Mouse (Mus musculus) common myeloid progenitor, adult 5-6 weeks (primary cell): Measurements from ENCODE around the gene Zbtb34. TPM values are rescaled to one million over a fixed set of nuclear protein-coding genes. Genes with fewer than 3 reads are reported as not detected.

Source experiments
- ATAC-seq: replicated peaks from 2 replicates; pipeline ENCODE4 v1.8.0; 2016; ENCODE audit warnings: low read depth, mild to moderate bottlenecking, moderate TSS enrichment, inconsistent platforms; ENCODE audit not compliant: poor library complexity, severe bottlenecking
- total RNA-seq: library from RNA; stranded (forward); fragments of 200-1000, 187-1606 nt; gene quantifications from 2 replicates; pipeline ENCODE4 v1.2.3, GENCODE M21; 2017

Zbtb34 gene
- 10.3 and 11.8 TPM in 2 replicates for total RNA-seq

GRCm38 (mm10) chr2:33430771-33431699 is at the start of gene Zbtb34:
Gene Zbtb34 (minus strand): TSS chr2:33431324.
- peak; percentile 66 for ATAC-seq

- ATAC-seq = no peak
Measured at GRCm38 (mm10) chr2:33477961-33478755, 47.0 kb upstream of the Zbtb34 start.

GRCm38 (mm10) chr2:33475961-33476360 is 44.8 kb upstream of the Zbtb34 start:
- ATAC-seq = no peak

GRCm38 (mm10) chr2:33468466-33469097 is 37.5 kb upstream of the Zbtb34 start, which contains the start of gene Zbtb43:
Gene Zbtb43 (minus strand): TSS chr2:33468559.
- ATAC-seq = peak; percentile 91

DNA sequence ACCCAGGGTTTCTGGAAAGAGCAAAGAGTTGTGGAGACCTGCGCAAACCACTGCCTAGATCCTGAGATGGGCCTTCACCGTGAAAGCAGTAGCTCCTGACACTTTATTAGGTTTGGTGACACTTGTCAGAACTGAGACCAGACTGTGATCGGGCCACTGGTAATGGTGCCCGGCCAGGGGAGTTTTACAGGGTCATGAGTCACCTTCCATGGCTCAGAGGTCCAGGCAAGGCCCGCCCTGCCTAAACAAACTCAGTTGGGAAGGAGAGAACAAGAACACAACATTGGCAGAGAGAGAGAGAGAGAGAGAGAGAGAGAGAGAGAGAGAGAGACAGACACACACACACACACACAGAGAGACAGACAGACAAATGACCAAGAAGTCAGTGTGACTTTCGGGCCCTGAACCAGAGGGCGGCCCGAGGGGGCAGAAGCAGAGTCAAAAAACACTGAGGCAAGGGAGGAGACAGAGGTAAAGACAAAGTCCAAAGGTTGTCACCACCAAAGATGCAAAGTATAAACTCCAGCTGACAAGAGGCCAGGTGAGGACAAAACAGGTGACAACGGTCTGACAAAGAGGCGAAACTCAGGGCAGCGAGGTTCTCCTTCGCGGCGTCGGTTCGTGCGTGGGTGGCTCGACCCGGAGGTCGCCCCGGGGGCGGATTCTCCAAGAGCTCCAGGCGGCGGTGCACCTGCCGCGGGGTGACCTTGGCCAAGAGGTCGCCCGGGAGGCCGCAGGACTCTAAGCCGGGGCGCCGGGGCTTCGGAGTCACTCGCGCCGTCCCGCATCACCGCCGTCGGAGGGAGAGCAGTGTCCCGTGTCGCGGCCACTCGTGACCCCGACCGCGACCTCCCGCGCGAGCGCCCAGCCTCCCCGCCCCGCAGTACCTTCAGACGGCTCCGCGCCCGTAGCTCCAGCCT is 36.7 kb upstream of the Zbtb34 start:
- ATAC-seq = no peak

- no peak for ATAC-seq
Measured at GRCm38 (mm10) chr2:33465966-33466365, 34.8 kb upstream of the Zbtb34 start.

DNA sequence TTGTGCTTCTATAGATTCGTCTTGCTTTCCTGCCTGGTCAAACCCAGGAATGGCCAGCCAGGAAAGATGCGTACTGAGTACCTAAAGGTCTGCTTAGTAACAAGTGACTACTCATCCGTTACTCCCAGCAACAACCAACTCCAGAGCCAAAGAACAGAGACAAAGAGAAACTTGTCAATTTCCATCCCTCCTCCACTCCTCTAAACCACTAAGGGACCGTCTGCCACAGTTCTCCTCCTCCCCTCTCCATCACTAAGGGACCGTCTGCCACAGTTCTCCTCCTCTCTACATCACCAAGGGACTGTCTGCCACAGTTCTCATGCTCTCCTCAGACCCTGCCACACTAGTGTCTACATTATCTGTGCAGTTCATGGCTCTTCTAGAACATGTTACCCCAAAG is 34.1 kb upstream of the Zbtb34 start:
- ATAC-seq = no peak

DNA sequence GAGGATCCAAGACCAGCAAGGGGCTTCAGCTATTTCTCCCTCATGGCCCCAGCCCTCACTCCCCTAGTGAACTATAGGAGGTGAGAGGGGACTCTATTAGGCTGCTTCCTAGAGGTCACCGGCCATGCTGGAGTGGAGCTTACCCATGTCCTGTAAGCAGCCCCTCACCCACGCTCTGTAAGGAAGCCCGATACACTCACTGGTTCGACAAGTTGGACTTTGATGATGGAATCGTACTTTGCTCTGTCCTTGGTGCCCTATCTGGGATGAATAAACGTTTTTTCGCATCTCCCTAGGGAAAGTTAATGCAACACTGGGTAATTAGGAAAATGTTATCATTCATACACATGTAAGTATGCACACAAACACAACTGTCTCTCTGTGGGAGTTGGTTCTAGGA is 30.9 kb upstream of the Zbtb34 start:
- ATAC-seq = no peak

DNA sequence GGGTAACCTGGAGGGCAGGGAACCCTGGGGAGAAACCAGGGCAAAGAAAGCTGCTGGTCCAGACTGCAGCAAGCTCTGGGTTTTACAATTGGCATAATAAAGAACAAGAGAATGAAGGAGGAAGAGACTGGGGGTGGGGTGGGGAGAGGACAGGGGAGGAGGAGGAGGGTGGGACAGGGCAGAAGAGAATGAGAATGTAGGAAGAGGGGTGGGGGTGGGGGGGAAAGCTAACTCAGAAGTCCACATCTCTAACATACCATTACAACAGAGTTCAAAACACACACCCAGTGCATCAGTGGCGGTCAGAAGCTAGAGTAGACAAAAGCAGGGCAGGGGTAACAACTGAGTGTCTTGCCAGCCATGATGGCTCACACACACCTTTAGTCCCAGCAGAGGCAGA is 29.9 kb upstream of the Zbtb34 start:
- no peak for ATAC-seq

GRCm38 (mm10) chr2:33459660-33460059 is 28.5 kb upstream of the Zbtb34 start:
- peak; percentile 22; the same call in 1 of the 2 replicates for ATAC-seq

GRCm38 (mm10) chr2:33456696-33457095 is 25.6 kb upstream of the Zbtb34 start:
- ATAC-seq = no peak

DNA sequence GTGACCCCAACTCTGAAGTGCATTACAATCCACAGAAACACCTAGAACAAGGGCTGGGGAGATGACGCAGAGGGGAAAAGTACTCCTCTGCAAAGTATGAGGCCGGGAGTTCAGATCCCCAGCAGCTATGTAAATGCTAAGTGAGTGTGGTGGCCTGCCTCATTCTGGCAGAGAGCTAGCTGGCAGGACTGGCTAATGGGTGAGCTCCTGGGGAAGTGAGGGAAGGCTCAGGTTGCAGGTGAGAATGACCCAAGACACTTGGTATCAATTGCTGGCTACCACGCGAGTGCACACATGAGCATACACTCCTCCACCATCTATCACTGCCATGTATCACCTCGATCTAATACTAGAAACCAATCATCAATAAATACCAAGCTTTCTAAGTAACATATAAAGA is 25.1 kb upstream of the Zbtb34 start:
- no peak for ATAC-seq

- ATAC-seq = no peak
Measured at GRCm38 (mm10) chr2:33455350-33455749, 24.2 kb upstream of the Zbtb34 start.

DNA sequence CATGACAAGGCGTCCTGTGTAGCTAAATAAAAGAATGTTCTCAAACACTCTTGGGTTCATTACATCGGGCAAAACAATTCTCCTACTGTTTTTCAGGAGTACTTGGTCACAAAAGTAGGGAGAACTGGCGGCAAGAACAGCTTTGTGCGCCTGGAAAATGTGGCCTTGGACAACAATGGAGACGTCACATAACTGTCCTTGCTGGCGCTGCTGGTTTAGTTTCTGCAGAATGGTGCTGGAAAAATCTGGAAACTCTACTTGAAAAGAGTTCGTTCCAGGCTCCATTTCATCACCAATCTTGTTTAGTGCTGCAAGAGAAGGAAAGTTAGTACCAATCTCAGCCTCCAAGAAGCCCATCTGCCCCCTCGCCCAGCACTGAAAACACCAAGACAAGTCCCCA is 23.7 kb upstream of the Zbtb34 start:
- no peak for ATAC-seq

- ATAC-seq = no peak
Measured at GRCm38 (mm10) chr2:33453476-33453875, 22.4 kb upstream of the Zbtb34 start.

- no peak for ATAC-seq
Measured at GRCm38 (mm10) chr2:33452721-33453120, 21.6 kb upstream of the Zbtb34 start.

- peak; percentile 58; the same call in 1 of the 2 replicates for ATAC-seq
Measured at GRCm38 (mm10) chr2:33452140-33452539, 21.0 kb upstream of the Zbtb34 start.

DNA sequence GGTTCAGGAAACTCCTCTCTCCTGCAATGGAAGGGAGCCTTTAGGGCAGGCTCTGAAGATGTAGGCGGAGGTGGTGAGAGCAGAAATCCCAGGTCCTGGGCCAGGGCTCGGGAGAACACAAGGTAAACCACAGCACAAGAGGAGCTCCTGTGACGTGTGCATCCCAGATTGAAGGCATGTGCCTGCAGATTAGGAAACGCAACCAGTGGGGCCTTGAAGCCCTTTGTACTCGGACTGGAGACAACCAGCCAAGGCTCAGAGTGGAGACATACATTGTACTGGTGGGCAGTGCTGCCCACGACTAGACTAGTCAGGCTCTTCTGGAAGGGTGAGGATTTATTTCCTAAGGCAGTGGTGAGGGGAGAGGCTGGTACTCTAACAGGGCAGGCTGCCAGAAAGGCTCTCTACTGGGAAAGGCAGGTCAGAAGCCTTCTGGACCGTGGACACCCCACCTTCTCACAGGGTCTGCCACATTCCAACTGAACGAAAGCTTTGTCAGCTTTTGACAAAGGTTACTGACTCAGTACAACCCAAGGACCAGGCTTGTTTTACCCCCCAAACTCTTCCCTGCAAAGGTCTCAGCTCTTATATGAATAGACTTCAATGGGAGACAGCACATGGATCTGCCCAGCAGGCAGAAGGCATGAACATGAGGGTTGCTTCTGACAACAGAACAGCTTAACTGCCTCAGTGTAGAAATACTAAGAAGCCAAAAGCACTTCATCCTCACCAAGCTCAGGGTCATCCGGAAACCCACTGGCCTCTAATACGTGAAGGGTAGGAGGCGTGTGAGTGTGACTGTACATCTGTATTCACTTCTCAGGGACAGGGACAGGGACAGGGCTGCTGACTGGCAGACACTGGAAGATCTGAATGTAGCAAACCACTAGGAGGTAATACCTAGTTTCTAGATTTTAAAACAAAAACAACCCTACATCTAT is 20.2 kb upstream of the Zbtb34 start:
- no peak for ATAC-seq
